Mouse (Mus musculus) MEL (cell line): Measurements from ENCODE around the gene Krt7. TPM values are rescaled to one million over a fixed set of nuclear protein-coding genes. Genes with fewer than 3 reads are reported as not detected.

Experiments used
- DNase-seq: peaks from one replicate; pipeline ENCODE4 v3.0.0; 2011; ENCODE audit warnings: low read depth, low spot score
- H3K27ac ChIP-seq: 2 replicates; pipeline ENCODE4 v1.5.1; 2012; ENCODE audit warnings: low read depth, mild to moderate bottlenecking, control low read depth, low read length, moderate library complexity; ENCODE audit not compliant: control insufficient read depth
- H3K27me3 ChIP-seq, 2 experiments: fragments of 150-350 bp in 1 of 2; sonication (generic) in 1 of 2; 2 replicates each; pipeline ENCODE4 v1.6.1; 2012; ENCODE audit warnings: low read length in 2 of 2, mild to moderate bottlenecking in 2 of 2, improper control_type of control experiment in 1 of 2, moderate library complexity in 1 of 2; ENCODE audit not compliant: insufficient read depth in 2 of 2, control insufficient read depth in 1 of 2
- H3K36me3 ChIP-seq, 2 experiments: 2 replicates each; pipeline ENCODE4 v1.6.1; 2012 to 2014; ENCODE audit warnings: low read length in 2 of 2, improper control_type of control experiment in 1 of 2, inconsistent platforms in 1 of 2, mild to moderate bottlenecking in 1 of 2; ENCODE audit not compliant: insufficient read depth in 2 of 2, control insufficient read depth in 1 of 2
- H3K4me1 ChIP-seq, 2 experiments: fragments of 150-350 bp in 1 of 2; sonication (generic) in 1 of 2; 2 replicates each; pipeline ENCODE4 v1.6.1; 2012; ENCODE audit warnings: low read length in 2 of 2, improper control_type of control experiment in 1 of 2, mild to moderate bottlenecking in 1 of 2; ENCODE audit not compliant: insufficient read depth in 2 of 2, control insufficient read depth in 1 of 2
- H3K4me3 ChIP-seq, 2 experiments: fragments of 150-350 bp in 1 of 2; sonication (generic) in 1 of 2; 2 replicates each; pipeline ENCODE4 v1.5.1; 2012; ENCODE audit warnings: low read depth in 2 of 2, low read length in 2 of 2, mild to moderate bottlenecking in 2 of 2, moderate library complexity in 2 of 2, control low read depth in 1 of 2, improper control_type of control experiment in 1 of 2; ENCODE audit not compliant: control insufficient read depth in 1 of 2, insufficient read depth in 1 of 2
- H3K79me2 ChIP-seq: 2 replicates; pipeline ENCODE4 v1.6.1; 2012; ENCODE audit warnings: mild to moderate bottlenecking, low read length, moderate library complexity; ENCODE audit not compliant: control insufficient read depth, poor library complexity, insufficient read depth
- H3K9ac ChIP-seq: 2 replicates; pipeline ENCODE4 v1.6.1; 2012; ENCODE audit warnings: low read depth, mild to moderate bottlenecking, control low read depth, low read length, moderate library complexity; ENCODE audit not compliant: control insufficient read depth, poor library complexity, severe bottlenecking
- H3K9me3 ChIP-seq: fragments of 150-350 bp; sonication (generic); replicated peaks from 2 replicates; pipeline ENCODE4 v1.6.1; 2012; ENCODE audit warnings: mild to moderate bottlenecking, low read length, improper control_type of control experiment, moderate library complexity; ENCODE audit not compliant: insufficient read depth
- BHLHE40 ChIP-seq: IDR thresholded peaks from 2 replicates; pipeline ENCODE4 v1.6.1; 2012; ENCODE audit warnings: low read depth, mild to moderate bottlenecking, inconsistent platforms, low read length, improper control_type of control experiment, borderline replicate concordance
- CHD2 ChIP-seq: IDR thresholded peaks from 2 replicates; pipeline ENCODE4 v1.6.1; 2011; ENCODE audit warnings: low read length, improper control_type of control experiment
- CTCF ChIP-seq, 3 experiments: IDR thresholded peaks in 2 of 3; conservative IDR thresholded peaks in 1 of 3; 2 replicates each; pipeline ENCODE4 v1.5.1; 2011 to 2012; ENCODE audit warnings: low read length in 3 of 3, low read depth in 2 of 3, mild to moderate bottlenecking in 2 of 3, improper control_type of control experiment in 1 of 3, inconsistent platforms in 1 of 3, mixed read lengths in 1 of 3, moderate library complexity in 1 of 3; ENCODE audit not compliant: control insufficient read depth in 1 of 3, insufficient read depth in 1 of 3, poor library complexity in 1 of 3, severe bottlenecking in 1 of 3
- E2F4 ChIP-seq: IDR thresholded peaks from 2 replicates; pipeline ENCODE4 v1.6.1; 2011; ENCODE audit warnings: low read depth, low read length, improper control_type of control experiment, borderline replicate concordance
- GABPA ChIP-seq: IDR thresholded peaks from 2 replicates; pipeline ENCODE4 v1.6.1; 2012; ENCODE audit warnings: low read depth, mild to moderate bottlenecking, inconsistent platforms, low read length, improper control_type of control experiment, moderate library complexity
- GATA1 ChIP-seq: IDR thresholded peaks from 2 replicates; pipeline ENCODE4 v1.6.1; 2011; ENCODE audit warnings: low read depth, low read length, improper control_type of control experiment
- KAT2A ChIP-seq: conservative IDR thresholded peaks from 2 replicates; pipeline ENCODE4 v1.6.1; 2012; ENCODE audit warnings: low read depth, low read length, improper control_type of control experiment, inconsistent platforms
- MAFK ChIP-seq: IDR thresholded peaks from 2 replicates; pipeline ENCODE4 v1.6.1; 2011; ENCODE audit warnings: low read depth, mild to moderate bottlenecking, low read length, improper control_type of control experiment, borderline replicate concordance
- MAX ChIP-seq: IDR thresholded peaks from 2 replicates; pipeline ENCODE4 v1.6.1; 2011; ENCODE audit warnings: low read length, improper control_type of control experiment
- MEF2A ChIP-seq: IDR thresholded peaks from 2 replicates; pipeline ENCODE4 v1.6.1; 2014; ENCODE audit warnings: low read depth, mild to moderate bottlenecking, inconsistent platforms, low read length, improper control_type of control experiment; ENCODE audit not compliant: poor library complexity, insufficient replicate concordance, severe bottlenecking; ENCODE audit errors: extremely low read depth
- NELFE ChIP-seq: IDR thresholded peaks from 2 replicates; pipeline ENCODE4 v1.6.1; 2011; ENCODE audit warnings: low read depth, low read length, improper control_type of control experiment
- POLR2A ChIP-seq, 2 experiments: IDR thresholded peaks; 2 replicates each; pipeline ENCODE4 v1.6.1; 2011 to 2012; ENCODE audit warnings: low read length in 2 of 2, mild to moderate bottlenecking in 2 of 2, control low read depth in 1 of 2, improper control_type of control experiment in 1 of 2, low read depth in 1 of 2, moderate library complexity in 1 of 2; ENCODE audit not compliant: control insufficient read depth in 1 of 2, insufficient read depth in 1 of 2, poor library complexity in 1 of 2
- POLR2AphosphoS2 ChIP-seq: IDR thresholded peaks from 2 replicates; pipeline ENCODE4 v1.6.1; 2011; ENCODE audit warnings: low read length, improper control_type of control experiment
- RAD21 ChIP-seq: IDR thresholded peaks from 2 replicates; pipeline ENCODE4 v1.6.1; 2011; ENCODE audit warnings: mild to moderate bottlenecking, low read depth, low read length, improper control_type of control experiment
- RCOR1 ChIP-seq: IDR thresholded peaks from 2 replicates; pipeline ENCODE4 v1.6.1; 2012; ENCODE audit warnings: low read depth, mild to moderate bottlenecking, inconsistent platforms, low read length, improper control_type of control experiment
- SIN3A ChIP-seq: IDR thresholded peaks from 2 replicates; pipeline ENCODE4 v1.6.1; 2012; ENCODE audit warnings: low read length, improper control_type of control experiment, inconsistent platforms
- SMC3 ChIP-seq: IDR thresholded peaks from 2 replicates; pipeline ENCODE4 v1.6.1; 2011; ENCODE audit warnings: low read depth, low read length, improper control_type of control experiment
- TAL1 ChIP-seq: IDR thresholded peaks from 2 replicates; pipeline ENCODE4 v1.6.1; 2012; ENCODE audit warnings: mild to moderate bottlenecking, inconsistent platforms, low read length, moderate library complexity, mixed read lengths
- TBP ChIP-seq: IDR thresholded peaks from 2 replicates; pipeline ENCODE4 v1.8.0; 2011; ENCODE audit warnings: low read depth, low read length, improper control_type of control experiment
- USF2 ChIP-seq, 2 experiments: IDR thresholded peaks; 2 replicates each; pipeline ENCODE4 v1.6.1; 2011 to 2012; ENCODE audit warnings: improper control_type of control experiment in 2 of 2, low read length in 2 of 2, borderline replicate concordance in 1 of 2, inconsistent platforms in 1 of 2, low read depth in 1 of 2, mild to moderate bottlenecking in 1 of 2; ENCODE audit not compliant: insufficient read depth in 1 of 2
- ZKSCAN1 ChIP-seq: IDR thresholded peaks from 2 replicates; pipeline ENCODE4 v1.6.1; 2012; ENCODE audit warnings: low read depth, mild to moderate bottlenecking, inconsistent platforms, low read length, improper control_type of control experiment, moderate library complexity
- ZNF384 ChIP-seq: IDR thresholded peaks from 2 replicates; pipeline ENCODE4 v1.6.1; 2012; ENCODE audit warnings: low read depth, mild to moderate bottlenecking, inconsistent platforms, low read length, improper control_type of control experiment
- polyA plus RNA-seq, 2 experiments: library from polyadenylated mRNA; stranded (reverse) in 1 of 2; unstranded in 1 of 2; fragments of >175 nt in 1 of 2; fragments of >200 nt in 1 of 2; gene quantifications; 2 replicates each; pipeline versions ENCODE4 v1.2.1 to v1.2.4; 2012; ENCODE audit warnings: low replicate concordance in 2 of 2, low read depth in 1 of 2; ENCODE audit not compliant: insufficient read length in 2 of 2, insufficient read depth in 1 of 2, missing spikeins in 1 of 2
- total RNA-seq: library from RNA; depleted of rRNA; stranded (reverse); fragments of 300-350 nt; gene quantifications from 2 replicates; pipeline ENCODE4 v1.2.3, GENCODE M21; 2012; rRNA removed

The Krt7 gene
- total RNA-seq, result 0.04 TPM in 1 of 2 replicates, not detected in the other
- under 1 TPM in 1 of 2 experiments, not detected in 1; 0.03 TPM for polyA plus RNA-seq

DNA sequence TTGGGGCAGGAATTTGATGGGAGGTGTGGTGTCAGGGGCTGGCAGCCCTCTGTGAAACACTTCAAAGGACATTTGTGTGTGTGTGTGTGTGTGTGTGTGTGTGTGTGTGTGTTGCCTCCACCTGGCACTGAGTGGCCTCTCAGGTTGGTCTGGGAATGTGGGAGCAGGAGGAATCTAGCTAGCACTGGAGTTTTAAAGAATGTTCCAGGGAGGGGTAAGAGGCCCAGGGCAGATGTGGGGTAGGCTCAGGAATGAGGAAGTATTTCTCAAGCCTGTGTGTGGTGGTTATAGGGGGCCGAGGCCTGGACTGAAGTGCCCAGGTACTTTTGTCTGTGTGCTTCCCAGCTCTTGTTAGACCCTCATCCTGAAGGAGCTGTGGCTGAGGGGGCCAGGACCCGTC lies at the start of gene Krt7:
Gene Krt7, plus strand, starts transcription at position 269 of the 400 bp plus-strand sequence.
- TF ChIP-seq ZNF384 (no peak), POLR2A (IDR thresholded peaks at IDR 0.05; ENCODE audit: control insufficient read depth in 1 of 2, insufficient read depth in 1 of 2, low read depth in 1 of 2, low read length in 2 of 2, poor library complexity in 1 of 2) (no peak), RCOR1 (no peak), TBP (no peak), BHLHE40 (no peak), CTCF (IDR thresholded peaks at IDR 0.05 in 2 of 3, conservative IDR thresholded peaks at IDR 0.05 in 1 of 3; ENCODE audit: control insufficient read depth in 1 of 3, insufficient read depth in 1 of 3, low read depth in 2 of 3, low read length in 3 of 3, poor library complexity in 1 of 3, severe bottlenecking in 1 of 3) (no peak), MAFK (no peak), KAT2A (no peak), USF2 (IDR thresholded peaks at IDR 0.05; ENCODE audit: borderline replicate concordance in 1 of 2, insufficient read depth in 1 of 2, low read depth in 1 of 2, low read length in 2 of 2) (no peak), SMC3 (no peak), ZKSCAN1 (no peak), GABPA (no peak), TAL1 (no peak)
- TF ChIP-seq, all 39 proteins: peak for 0
- no peak within 1 kb of the TSS for H3K4me3 ChIP-seq
- H3K79me2 ChIP-seq, result no peaks in the 10 kb centered on the region
- no peak within 1 kb of the TSS for H3K27ac ChIP-seq
- no peaks in the 10 kb centered on the region for H3K9me3 ChIP-seq
- H3K4me1 ChIP-seq, result no peaks in the 10 kb centered on the region
- H3K27me3 ChIP-seq, result no peaks in the 10 kb centered on the region
- no peak for DNase-seq
- no peak within 1 kb of the TSS for H3K9ac ChIP-seq
- no peaks in the 10 kb centered on the region for H3K36me3 ChIP-seq

DNA sequence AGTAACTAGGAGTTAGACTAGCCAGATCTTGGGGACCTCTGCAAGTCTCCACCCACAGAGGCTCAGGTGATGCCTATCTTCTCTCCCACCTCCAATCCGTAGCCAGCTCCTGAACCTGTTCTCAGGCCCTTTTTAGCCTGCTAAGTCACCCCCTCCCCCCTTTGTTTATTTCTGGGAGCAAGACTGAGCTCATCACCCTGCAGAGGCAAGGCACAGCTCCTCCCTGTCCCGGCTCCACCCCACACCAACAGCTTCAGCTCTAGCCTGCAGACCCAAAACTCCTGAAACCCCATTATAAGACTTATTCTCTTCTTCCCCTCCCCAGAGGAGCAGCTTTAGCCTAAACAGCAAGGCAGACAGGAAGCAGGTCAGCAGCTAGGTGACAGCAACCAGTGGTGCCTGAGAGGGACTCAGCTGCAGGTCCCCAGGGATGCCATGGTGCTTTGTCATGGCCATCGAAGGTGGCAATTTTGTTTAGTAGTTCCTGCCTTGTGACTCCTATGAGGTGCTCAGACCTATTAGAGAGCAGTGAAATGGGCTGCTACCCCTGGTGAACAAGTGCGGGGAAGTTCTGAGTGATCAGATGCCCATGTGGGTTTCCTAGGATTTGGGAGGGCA lies 48.3 kb upstream of the Krt7 start:
- Histone ChIP-seq H3K4me3 (no peak overlapping the region), H3K9ac (no peak overlapping the region), H3K36me3 (no peaks in the 10 kb centered on the region), H3K27me3 (no peaks in the 10 kb centered on the region), H3K9me3 (no peaks in the 10 kb centered on the region), H3K4me1 (no peaks in the 10 kb centered on the region), H3K79me2 (no peaks in the 10 kb centered on the region), H3K27ac (no peak overlapping the region)
- DNase-seq, result no peak
- TF ChIP-seq RAD21 (no peak), GATA1 (no peak), USF2 (IDR thresholded peaks at IDR 0.05; ENCODE audit: borderline replicate concordance in 1 of 2, insufficient read depth in 1 of 2, low read depth in 1 of 2, low read length in 2 of 2) (no peak), ZKSCAN1 (no peak), E2F4 (no peak), NELFE (no peak), ZNF384 (no peak), CTCF (IDR thresholded peaks at IDR 0.05 in 2 of 3, conservative IDR thresholded peaks at IDR 0.05 in 1 of 3; ENCODE audit: control insufficient read depth in 1 of 3, insufficient read depth in 1 of 3, low read depth in 2 of 3, low read length in 3 of 3, poor library complexity in 1 of 3, severe bottlenecking in 1 of 3) (no peak), MEF2A (no peak), POLR2AphosphoS2 (no peak), MAX (no peak), CHD2 (no peak), SIN3A (no peak)
